Mouse (Mus musculus) brain, embryonic 14.5 days (tissue): Measurements from ENCODE around the gene Kcmf1. TPM values are rescaled to one million over a fixed set of nuclear protein-coding genes. Genes with fewer than 3 reads are reported as not detected.

Source experiments
- DNase-seq: peaks from one replicate; pipeline ENCODE4 v3.0.0-alpha.2; 2011; ENCODE audit warnings: low read depth
- CTCF ChIP-seq: fragments of 200-500 bp; IDR thresholded peaks from 2 replicates; pipeline ENCODE4 v1.5.1; 2012; ENCODE audit warnings: inconsistent platforms, mild to moderate bottlenecking, moderate library complexity, borderline replicate concordance; ENCODE audit not compliant: insufficient read depth, insufficient read length; ENCODE audit errors: extremely low read depth
- POLR2A ChIP-seq: fragments of 200-500 bp; IDR thresholded peaks from 2 replicates; pipeline ENCODE4 v1.6.1; 2012; ENCODE audit warnings: mild to moderate bottlenecking, inconsistent platforms, borderline replicate concordance; ENCODE audit not compliant: poor library complexity, insufficient read depth, insufficient read length, severe bottlenecking; ENCODE audit errors: extremely low read depth
- polyA plus RNA-seq: library from polyadenylated mRNA; depleted of rRNA; stranded (reverse); fragments of >200 nt; gene quantifications from 2 replicates; pipeline ENCODE4 v1.2.3, GENCODE M21; 2012; rRNA removed

The Kcmf1 gene
- polyA plus RNA-seq, 1 experiment: 113 TPM

GRCm38 (mm10) chr6:72795444-72795843 is 104.3 kb downstream of the Kcmf1 start:
- TF ChIP-seq POLR2A (no peak), CTCF (no peak)
- no peak for DNase-seq

GRCm38 (mm10) chr6:72794870-72795269 is 104.9 kb downstream of the Kcmf1 start:
- no peak for DNase-seq
- no peak for TF ChIP-seq CTCF

GRCm38 (mm10) chr6:72792641-72793040 is 107.1 kb downstream of the Kcmf1 start:
- TF ChIP-seq CTCF: no peak
- no peak for TF ChIP-seq POLR2A
- DNase-seq: no peak

Other genes starting within 250 kb of the Kcmf1 start
- gene Tcf7l1, start 110.7 kb downstream of the Kcmf1 start, polyA plus RNA-seq: 13.1 and 14.5 TPM in 2 replicates
- 2,021 and 2,994 TPM in 2 replicates for gene Tmsb10, start 58.8 kb upstream of the Kcmf1 start, polyA plus RNA-seq